Mouse (Mus musculus) layer of hippocampus, adult 9-11 months (tissue): ENCODE results near the gene Sept11.
A peak's percentile ranks its signal among the peaks of the same experiment; 100 is the strongest.

Source experiments
- DNase-seq: peaks from one replicate; pipeline ENCODE4 v3.0.0; 2022

Sept11 gene

DNA sequence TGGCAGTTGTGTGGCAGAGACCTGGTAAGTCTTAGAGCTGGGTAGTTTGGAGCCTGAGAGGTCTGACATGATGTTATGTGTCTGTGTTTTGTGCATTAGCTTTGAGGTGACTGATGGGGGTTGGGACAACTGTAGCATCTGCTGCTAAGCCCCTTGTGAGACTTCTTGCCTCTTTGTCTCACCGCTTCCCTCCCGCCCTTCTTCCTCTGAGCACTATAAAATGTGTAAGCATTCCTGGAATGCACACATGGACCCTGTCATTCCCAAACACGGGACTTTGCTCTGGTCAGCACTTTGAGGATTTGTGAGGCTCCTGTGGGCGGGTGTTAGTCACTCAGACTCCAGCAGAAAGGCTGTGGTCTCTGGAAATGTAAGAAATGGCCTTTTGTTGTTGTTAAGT is 36.7 kb downstream of the Sept11 start:
- DNase-seq = no peak

DNA sequence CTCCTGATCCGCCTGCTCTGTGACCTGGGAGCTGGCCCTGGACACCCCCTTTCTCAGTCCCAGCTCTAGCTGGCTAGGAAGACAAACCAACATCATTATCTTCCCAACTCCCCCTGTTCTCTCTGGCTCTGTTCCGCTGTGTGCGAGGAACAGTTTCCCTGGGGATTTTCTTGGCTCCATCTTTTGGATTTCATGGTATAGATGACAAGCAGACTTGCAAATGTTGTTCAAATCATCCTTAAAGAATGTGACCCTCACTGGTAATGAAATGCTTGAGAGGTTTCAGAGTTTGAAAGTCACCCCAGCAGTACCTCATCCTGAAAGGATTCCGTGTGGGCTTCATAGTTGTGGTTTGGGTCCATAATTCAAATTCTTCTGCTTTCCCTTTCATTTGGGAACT is 38.2 kb downstream of the Sept11 start:
- no peak for DNase-seq

DNA sequence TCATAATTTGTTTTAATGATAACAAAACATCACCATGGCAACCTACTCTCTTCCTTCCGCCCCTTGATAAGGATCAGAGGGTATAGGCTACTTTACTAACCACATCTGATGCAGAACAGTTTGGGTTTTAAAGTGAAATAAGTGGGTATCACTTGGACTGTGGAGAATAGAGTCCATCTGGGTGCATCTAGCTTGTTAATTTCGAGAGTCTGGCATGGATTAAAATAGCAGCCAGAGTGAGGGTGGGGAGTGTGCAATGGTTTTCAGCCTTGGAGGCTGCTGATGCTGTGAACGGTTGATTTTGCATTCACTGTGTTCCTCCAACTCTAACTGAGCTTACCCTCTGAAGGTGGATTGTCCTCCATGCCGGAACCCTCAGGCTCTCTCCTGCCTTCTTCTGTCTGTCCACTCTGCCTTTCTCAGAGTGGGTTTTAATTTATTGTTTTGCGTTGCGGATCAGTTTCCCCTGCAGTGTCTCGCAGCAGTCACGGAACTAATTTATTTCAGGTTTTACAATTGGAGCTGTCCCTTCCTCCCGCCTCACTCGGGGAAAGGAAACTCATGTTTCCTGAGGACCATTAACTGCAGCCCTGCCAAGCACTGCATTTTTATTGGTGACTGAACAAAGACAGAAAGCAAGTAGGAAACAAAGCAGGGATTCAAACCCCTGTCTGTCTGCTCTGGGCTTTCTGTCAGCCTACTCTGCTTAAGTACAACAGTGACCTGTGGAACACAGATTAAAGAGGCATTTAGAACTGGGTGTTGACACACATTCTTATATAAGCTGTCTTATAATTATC is 40.4 kb downstream of the Sept11 start:
- peak; percentile 58 for DNase-seq

DNA sequence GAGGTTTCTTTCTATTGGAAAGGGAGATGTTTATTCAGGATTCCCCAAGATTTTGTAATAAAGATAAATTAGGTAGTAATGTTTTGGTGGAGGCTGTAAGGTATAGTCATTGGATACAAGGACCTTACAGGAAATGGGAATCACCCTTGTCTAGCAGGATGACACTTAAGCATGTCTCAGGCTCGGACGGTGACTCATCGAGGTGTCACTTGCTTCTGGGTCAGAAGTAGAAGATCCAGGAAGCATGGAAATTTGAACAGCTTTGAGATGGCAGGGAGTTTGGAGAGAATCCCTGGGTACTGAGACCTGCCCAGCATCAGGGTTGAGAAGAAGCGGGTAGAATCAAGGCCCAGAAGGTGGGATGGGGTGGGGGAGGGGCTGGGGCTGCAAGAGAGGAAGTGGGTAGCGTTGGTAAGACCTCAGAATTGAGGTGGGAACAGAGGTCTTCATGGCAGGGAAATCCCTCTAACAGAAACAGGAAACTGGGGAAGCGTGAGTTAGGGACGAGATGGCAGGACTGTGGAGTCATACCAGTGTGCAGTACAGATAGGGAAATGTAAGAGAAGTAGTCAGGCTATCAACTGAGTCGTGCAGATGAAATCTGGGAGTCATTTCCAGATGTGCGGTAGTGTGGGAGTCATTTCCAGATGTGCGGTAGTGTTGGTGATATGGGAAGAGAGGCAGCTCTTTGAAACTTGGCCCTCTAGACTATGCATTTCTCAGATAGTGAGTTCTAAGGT is 42.3 kb downstream of the Sept11 start:
- DNase-seq = no peak

DNA sequence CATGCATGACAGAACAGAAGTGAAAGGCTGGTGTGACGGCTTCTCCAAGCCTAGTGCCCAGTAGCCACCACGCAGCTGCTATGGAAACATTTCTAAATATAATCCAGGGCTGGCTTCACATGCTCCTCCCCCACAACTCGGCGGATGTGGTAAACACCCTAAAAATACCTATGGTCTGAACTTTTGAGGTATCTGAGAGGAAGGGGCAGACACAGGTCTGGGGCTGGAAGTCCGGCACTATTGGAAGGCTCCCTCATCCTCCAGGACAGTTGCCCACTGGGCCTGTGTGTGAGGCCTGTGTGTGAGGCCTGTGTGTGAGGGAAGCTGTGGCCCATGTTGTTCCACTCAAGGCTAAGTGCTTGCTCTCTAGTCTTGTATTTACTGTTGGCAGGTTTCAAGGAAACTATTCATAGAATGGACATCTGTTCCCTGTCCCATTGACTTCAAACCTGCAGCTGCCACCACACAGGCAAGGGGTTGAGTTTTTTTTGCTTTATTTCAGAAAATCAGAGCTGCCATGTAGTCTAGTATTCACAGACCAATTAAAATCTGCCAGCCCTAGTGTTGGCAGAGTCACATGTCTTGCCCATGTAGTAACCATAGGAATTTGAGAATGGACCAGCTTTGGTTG is 43.8 kb downstream of the Sept11 start:
- DNase-seq = peak; percentile 74

DNA sequence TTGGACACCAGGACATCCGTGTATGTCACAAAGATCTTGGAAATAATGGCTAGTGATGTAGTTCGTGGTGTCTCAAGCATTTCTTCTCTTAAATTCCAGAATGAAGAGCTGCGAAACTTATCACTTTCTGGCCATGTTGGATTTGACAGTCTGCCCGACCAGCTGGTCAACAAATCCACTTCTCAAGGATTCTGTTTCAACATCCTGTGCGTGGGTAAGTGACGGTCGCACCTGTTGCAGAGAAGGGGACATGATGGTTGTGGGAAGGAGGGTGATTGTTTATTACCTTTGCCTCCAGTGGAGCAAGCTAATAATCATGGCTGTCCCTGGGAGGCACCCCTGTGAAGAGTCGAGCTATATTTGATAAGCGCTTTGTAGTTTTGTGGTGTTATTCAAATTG is 46.1 kb downstream of the Sept11 start:
- DNase-seq = no peak

DNA sequence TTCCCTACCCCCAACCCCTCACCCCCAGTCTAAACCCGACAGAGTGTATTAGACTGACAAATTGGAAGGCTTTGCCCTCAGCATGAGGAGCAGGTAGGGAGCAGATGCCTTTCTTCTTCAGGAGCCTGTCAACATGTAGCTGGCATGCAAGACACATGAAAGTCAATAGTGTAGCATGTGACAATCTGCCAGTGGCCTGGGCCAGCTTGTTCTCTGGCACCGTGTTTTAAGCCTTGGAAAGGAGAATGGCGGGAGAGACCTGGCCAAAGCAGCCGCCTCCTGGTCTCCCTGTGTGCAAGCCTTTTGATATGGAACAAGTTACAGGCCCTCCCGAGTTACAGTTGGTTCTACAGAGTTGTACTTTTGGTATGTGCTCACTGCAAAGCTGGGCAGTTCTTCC is 47.5 kb downstream of the Sept11 start:
- DNase-seq = no peak

DNA sequence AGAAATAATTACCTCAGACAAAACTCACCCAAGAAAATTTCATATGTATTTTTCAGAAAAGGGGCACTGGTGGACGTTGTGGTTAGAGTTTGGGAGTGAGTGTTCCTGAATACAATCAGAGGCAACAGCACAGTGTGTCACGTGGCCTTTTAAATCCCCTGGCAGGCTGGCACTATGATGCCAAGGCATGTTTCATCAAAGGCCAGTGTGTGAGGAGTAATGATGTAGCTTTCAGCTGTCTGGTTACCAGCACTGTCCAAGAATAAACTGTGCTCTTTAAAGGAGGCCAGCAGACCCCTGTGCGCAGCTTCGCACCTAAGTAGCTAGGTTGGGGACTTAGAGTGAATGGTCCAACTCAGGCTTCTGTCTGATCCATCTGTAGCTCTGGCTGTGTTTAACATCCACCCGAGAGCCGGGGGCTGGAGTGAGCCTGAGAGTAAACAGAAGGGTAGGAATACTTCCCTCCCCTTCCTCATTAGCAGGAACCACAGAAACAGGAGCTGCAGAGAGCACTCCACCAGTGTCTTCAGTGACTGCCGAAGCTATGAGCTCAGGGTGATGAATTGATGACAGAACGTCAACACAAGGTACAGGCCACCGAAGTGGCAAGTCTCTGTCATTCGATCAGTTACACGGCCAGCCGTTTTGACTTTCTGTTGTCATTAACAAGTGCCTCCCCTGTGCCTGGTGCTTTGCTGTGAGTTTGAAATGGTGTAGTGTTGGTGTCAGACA is 50.3 kb downstream of the Sept11 start:
- DNase-seq = no peak

DNA sequence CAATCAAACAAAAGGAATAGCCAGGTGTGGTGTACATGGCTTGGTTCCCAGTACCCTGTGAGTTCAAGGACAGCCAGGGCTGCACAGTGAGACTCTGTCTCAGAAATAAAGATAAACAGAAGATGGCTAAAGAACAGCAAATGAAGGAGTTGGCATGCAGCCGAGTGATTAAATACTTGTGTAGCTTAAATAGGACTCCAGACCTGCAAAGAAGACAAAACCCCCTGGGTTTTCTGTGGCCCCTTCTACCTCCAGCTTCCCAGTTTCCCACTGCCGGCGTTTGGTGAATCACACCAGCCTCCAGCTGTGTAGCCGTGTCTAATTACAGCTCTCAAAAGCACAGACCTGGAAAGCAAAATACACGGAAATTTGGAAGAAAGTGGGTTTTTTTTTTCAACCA is 51.6 kb downstream of the Sept11 start:
- DNase-seq = no peak

DNA sequence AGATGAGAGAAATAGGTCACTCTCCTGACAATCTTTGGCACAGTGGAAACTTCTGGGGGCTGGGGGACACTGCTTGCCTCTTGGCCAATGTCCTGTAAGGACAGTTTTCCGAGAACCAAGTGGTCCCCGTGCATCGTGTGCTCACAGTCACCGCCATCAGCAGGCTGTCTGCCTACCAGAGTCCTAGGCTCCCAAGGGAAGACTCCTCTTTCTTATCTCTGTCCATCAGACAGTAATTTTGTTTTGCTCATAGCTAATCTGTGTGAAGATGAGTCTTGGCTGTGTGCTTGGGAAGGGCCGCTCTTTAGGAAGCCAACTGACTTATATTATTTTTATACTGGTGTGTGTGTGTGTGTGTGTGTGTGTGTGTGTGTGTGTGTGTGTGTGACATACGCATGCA is 52.3 kb downstream of the Sept11 start:
- DNase-seq = no peak

DNA sequence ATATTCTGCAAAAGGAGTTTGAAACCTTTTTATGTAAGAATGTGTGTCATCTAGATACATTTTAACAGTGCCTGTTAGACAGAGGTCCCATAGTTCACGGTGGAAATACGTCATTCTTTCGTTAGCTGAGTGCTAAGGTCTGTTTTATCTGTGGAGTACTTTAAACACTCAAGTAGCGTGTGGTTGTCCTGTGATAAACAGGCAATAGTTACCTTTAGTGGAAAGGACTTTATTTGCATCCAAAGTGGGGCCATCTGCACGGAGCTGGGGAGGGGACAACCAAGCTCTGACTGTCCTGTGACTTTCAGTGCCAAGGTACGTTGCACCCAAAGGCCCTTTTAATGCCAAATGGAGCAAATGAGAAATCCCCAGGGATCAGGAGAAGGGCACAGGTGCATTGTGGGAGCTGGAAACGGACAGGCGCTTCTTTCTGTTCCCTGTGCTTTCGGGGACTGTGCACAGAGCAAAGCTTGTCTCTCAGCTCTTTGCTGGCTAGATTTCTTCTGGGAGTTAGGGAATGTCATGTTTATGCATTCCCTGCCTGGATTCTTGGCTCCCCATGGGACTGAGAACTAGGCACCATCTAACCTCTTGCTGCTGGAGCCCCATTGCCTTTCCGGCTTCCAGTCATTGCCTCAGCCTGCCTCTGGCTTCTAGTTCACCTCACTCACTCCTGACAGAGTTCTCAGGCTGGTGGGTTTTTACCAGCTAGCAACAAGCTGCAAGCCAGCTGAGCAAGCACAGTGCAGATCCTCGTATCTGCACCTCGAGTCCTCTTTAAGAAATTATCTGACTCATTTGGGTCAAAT is 56.9 kb downstream of the Sept11 start:
- DNase-seq = no peak

DNA sequence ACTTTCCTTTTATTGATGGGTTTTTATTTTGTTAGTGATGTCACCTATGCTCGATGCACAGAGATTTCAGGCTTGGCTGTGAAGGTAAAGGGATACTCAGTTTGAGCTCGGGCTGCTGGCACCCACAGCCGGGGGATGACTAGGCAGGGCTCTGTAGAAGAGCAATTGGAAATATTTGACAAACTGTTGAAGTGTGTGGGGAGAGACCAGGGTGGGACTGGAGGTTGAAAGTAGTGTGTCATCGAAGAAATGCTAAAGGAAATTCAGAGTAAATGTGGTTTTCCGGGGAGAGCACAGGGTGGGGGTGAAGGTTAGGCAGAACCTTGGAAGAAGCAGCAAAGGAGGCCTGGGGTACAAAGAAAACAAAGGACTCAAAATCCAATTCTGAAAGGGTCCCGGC is 58.7 kb downstream of the Sept11 start:
- no peak for DNase-seq

DNA sequence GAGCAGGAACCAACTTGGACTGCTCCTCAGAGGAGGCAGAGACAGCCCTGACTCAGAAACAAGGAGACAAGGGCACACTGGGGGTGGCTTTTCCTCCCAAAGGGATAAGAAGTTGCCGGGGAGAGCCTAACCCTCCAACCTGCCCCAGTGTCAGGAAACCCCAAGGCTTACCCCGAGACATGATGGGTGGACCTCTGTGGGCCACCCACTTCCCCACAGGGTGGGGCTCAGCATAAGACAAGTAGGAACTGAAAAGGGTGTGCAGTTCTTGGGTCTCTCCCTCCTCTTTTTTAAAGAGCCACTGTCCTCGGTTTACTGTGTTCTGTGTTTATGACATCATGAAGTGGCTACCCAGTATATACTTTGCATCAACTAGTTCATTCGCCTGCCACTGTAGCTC is 59.2 kb downstream of the Sept11 start:
- no peak for DNase-seq

DNA sequence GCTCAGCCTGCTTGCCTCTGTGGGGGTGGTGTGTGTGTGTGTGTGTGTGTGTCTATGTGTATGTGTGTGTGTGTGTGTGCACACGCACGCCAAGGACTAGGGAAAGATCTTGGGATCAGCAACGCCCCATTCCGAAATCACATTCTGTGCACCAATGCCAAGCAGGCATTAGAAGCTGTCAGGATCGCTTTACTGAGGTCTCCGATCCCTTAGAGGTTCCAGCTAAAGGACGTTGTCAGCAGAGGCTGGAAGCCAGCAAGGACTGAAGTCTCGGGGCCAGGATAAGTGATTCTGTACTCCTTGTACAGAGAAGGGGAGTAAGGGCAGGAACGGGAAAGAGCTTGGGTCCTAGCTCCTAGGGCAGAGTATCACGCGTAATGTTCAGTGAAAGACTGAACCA is 61.2 kb downstream of the Sept11 start:
- DNase-seq = no peak

DNA sequence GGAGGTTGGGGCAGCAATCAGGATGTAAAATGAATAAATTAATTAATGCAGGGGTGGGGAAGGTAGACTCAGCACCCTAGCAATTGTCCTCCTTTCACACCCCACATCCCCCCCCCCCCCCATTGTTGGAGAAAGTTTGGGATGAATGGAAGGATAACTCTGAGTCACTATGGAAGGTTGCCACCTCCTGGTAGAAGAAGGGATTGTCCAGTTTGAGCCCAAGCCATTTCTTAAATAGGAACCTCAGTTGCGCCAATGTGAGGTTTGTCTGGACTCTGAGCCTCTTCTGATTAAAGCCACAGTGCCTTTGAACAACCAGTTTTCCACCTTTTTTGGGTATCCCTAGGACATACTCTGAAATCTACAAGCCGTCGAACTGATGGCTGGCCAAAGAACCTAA is 70.3 kb downstream of the Sept11 start:
- DNase-seq = no peak

DNA sequence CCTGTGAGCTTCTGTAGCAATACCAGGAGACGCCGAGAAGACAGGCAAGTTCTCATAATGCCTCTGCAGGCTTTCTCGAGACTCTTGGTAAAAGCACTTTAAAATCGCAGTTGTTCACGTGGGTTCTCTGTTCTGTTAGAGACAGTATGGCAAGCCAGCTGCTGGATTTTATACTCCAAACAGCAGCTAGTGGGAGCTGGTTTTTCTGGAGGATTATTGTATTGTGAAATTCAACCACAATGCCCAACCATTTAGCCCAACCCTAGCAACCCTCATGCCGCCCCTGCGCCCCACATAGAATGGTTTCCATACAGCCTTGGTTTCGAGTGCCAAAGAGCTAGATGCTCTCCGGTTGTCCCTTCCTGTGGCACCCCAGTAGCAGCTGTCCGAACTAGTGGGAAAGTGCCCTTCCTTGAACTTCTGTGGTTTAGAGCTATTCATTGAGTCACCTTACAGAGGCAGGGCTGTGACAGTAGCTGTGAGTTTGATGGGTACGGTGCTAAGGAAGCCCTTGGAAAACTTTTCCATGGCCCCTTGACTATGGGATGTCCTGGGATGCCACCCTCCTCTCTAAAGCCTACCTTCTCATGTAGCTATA is 74.8 kb downstream of the Sept11 start:
- no peak for DNase-seq

DNA sequence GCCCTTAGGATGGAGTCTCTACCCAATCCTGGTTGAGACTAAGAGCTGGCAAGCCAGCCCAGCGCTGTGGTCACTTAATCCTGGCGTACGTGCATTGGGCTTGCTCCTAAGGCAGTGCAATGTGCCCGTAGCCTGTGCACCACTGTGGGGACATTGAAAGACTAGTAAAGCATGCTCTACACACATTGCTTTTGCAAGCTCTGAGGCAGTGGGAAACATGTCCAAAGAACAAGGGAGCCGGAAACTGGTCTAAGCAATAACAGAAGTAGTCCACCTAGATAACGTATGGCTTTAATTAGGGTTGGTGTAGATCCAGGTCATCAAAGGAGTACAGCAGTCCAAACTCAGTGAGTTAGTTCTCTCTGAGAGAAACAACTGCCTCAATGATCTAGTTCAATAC is 75.4 kb downstream of the Sept11 start:
- no peak for DNase-seq

DNA sequence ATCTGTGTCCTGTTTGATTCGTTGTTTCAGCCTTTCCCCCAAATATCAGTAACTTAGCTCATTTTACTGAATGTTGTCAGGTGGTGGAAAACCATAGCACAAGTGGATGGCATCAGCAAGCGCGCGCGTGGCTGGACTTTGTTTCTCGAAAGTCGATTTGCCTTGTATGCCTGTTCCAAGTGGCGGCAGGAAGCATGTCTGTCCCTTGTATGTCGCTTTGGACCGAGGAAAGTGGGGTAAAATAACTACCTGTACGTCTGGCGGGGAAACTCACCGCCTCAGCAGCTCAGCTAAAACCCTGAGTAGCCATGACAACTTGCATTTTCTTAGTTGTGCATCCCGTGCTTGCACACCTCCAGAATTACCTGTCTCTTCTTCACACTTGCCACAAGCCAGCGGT is 78.2 kb downstream of the Sept11 start:
- DNase-seq = no peak

DNA sequence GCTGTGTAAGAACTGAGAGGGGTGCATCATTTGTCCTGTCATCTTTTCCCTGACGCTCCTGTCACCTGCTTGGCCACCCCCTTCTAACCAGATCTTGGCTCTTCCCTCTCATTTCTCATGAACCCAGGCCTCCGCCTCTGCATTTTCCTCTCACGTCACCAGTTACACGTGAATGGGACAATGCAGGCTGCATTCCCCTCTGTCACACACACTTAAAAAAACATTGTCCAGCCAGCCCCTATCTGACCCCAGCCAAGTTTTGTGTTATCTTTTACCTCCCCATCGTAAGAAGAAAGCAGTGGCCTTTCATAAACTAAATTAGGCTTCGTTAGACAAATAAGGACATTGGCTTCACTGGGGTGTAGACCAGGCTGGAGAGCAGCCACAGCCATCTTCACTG is 79.3 kb downstream of the Sept11 start:
- DNase-seq = no peak

DNA sequence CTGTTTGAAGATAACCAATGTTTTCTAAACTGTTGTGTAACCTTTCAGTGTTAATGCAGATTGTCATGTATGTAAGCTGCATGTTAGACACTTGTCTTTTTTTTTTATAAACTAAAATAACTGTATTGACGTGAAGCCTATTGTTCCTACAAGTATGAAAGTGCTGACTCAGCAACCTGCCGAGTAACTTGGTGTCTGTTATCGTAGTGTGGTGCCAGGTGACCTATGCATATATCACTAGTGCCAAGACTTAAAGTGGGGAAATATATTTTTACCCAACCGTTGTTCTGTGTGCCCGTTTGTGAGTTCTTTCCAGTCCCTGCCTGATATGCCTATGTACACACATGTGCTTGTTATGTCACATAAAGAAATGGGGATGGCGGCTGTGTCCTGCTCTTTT is 81.4 kb downstream of the Sept11 start:
- DNase-seq = no peak

DNA sequence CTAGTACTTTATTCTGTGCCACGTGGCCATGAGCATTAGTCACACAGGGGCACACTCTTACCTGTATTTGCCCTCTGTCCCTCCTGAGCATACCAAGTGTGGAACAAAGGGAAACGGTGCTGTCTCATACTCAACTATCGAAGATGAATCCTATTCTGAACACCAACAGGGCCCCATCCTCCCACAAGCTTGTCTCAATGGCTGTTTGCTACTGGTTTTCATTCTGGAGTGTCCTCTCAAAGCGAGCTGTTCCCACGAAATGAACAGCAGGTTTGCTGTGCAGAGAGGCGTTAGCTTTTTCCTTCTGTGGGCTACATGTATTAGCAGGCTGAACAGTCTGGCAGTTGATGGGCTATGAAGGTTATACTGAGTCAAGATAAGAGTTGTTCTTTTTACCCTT is 85.4 kb downstream of the Sept11 start:
- peak; percentile 72 for DNase-seq

DNA sequence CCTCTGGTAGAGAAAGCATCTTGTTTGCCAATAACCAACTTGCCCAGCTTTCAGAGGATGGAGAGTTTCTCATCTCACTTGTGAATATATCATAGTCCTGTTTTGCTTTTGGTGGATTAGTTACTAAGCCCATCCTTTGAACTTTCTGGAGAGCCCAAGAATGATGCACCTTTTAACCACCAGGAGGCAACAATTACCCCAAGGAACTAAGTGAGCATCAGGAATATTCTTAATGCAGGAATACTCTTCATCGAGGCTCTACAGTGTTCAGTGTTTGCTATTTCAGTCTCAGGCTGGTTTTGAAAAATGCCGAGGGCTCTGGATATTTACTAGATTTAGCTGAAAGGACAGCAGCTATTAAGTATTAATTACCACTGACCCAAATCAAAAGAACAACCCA is 87.0 kb downstream of the Sept11 start:
- DNase-seq = no peak
